Mouse (Mus musculus) kidney, adult 2 months (tissue): ENCODE data around the gene Gm2237.
"Not testable (repeated sequence)": the region's sequence is repeated elsewhere in the genome, so short reads cannot be mapped to it uniquely, and the experiment has no call there.

Experiments
- CTCF ChIP-seq: fragments of 200-500 bp; conservative IDR thresholded peaks from 2 replicates; pipeline ENCODE4 v1.5.1; 2011; ENCODE audit warnings: low read depth, mild to moderate bottlenecking, control low read depth, low read length, moderate library complexity, mixed read lengths; ENCODE audit not compliant: insufficient read depth, insufficient read length
- POLR2A ChIP-seq: fragments of 200-500 bp; IDR thresholded peaks from one replicate; pipeline ENCODE4 v1.6.1; 2011; ENCODE audit warnings: low read depth, low read length, control low read depth

DNA sequence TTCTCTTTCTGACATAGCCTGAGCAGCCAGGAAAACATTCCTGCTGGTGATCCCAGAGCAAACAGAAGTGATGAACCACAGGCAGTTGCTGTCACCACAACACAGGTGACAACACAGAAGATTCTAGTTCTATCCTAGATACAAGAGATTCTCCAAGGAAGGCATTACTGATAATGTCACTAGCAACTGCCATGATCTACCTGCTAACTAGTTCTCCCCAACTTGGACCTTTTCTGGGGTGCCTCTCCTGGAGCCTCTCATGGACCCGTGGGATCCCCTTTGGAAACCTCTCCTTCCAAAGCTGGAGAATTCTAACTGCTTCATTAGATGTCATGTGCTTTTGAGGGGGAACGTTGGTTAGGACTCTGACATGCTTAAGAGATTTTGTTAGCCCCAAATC, 17.5 kb upstream of the Gm2237 start, which contains the start of gene Gm5458:
- not testable (repeated sequence) for TF ChIP-seq CTCF, POLR2A
